ENCODE assay signal across 14 mouse cellular contexts in genomic region chr7:90145376-90145775, GRCm38 (mm10). TPM values are rescaled to one million over a fixed set of nuclear protein-coding genes. Genes with fewer than 3 reads are reported as not detected.
DNase-seq lines count a peak whose midpoint lies in the region; ATAC-seq and TF ChIP-seq lines count a peak whose summit lies in the region.
"Had no signal": no experiment of that assay in that cellular context is flagged by ENCODE, and none has a peak within 500 bp of the region (broad histone marks: within the 10 kb centered on the region; RNA-seq: fewer than 3 reads in every experiment).

No protein-coding gene starts in this region.

- TF ChIP-seq CTCF in liver, postnatal 0 days (IDR thresholded peaks at IDR 0.05; ENCODE audit: low read depth), result no peak

- H3K9ac ChIP-seq in heart, embryonic 13.5 days, result peak overlapping the region; percentile 77
- H3K9ac ChIP-seq in kidney, embryonic 15.5 days, result no peak overlapping the region
- no peak overlapping the region for H3K9ac ChIP-seq in kidney, embryonic 16.5 days (replicated peaks; ENCODE audit: low read length)
- no peak overlapping the region for H3K9ac ChIP-seq in liver, embryonic 11.5 days (ENCODE audit: low read depth, low read length)
- H3K9ac ChIP-seq in liver, postnatal 0 days (replicated peaks), result peak overlapping the region; percentile 52
- H3K9ac ChIP-seq in hindbrain, embryonic 13.5 days, result no peak overlapping the region
- H3K9ac ChIP-seq: embryonic facial prominence, embryonic 13.5 days; lung, embryonic 14.5 days; midbrain, embryonic 15.5 days had no signal

- H3K9me3 ChIP-seq in heart, embryonic 13.5 days, result no peaks in the 10 kb centered on the region
- no peaks in the 10 kb centered on the region for H3K9me3 ChIP-seq in kidney, embryonic 15.5 days (replicated peaks)
- H3K9me3 ChIP-seq in kidney, embryonic 16.5 days (ENCODE audit: low read length), result no peaks in the 10 kb centered on the region
- no peaks in the 10 kb centered on the region for H3K9me3 ChIP-seq in liver, embryonic 11.5 days (ENCODE audit: control insufficient read depth, low read length)
- H3K9me3 ChIP-seq in liver, postnatal 0 days (ENCODE audit: low read length), result no peaks in the 10 kb centered on the region
- H3K9me3 ChIP-seq in hindbrain, embryonic 13.5 days, result no peaks in the 10 kb centered on the region
- H3K9me3 ChIP-seq: embryonic facial prominence, embryonic 13.5 days; G1E; midbrain, embryonic 15.5 days had no signal

- H3K4me2 ChIP-seq in heart, embryonic 13.5 days, result peak overlapping the region; percentile 66
- peak overlapping the region; percentile 28; the same call in 1 of the 2 replicates for H3K4me2 ChIP-seq in kidney, embryonic 15.5 days
- H3K4me2 ChIP-seq in kidney, embryonic 16.5 days (replicated peaks; ENCODE audit: low read depth, low read length), result no peak overlapping the region
- H3K4me2 ChIP-seq in liver, embryonic 11.5 days, result peak overlapping the region; percentile 76
- H3K4me2 ChIP-seq in liver, postnatal 0 days (ENCODE audit: low read depth, low read length), result peak overlapping the region; percentile 63
- no peak overlapping the region for H3K4me2 ChIP-seq in hindbrain, embryonic 13.5 days
- H3K4me2 ChIP-seq: embryonic facial prominence, embryonic 13.5 days; midbrain, embryonic 15.5 days had no signal

- peaks cover 73% of the 10 kb centered on the region for H3K4me1 ChIP-seq in heart, embryonic 13.5 days
- H3K4me1 ChIP-seq in kidney, embryonic 15.5 days, result peaks cover 53% of the 10 kb centered on the region
- peaks cover 58% of the 10 kb centered on the region for H3K4me1 ChIP-seq in kidney, embryonic 16.5 days (ENCODE audit: insufficient read depth, low read length)
- peaks cover 69% of the 10 kb centered on the region for H3K4me1 ChIP-seq in liver, embryonic 11.5 days (replicated peaks; ENCODE audit: control insufficient read depth, insufficient read depth, low read length)
- H3K4me1 ChIP-seq in liver, postnatal 0 days (ENCODE audit: insufficient read depth), result peaks cover 55% of the 10 kb centered on the region
- peaks cover 15% of the 10 kb centered on the region for H3K4me1 ChIP-seq in hindbrain, embryonic 13.5 days (replicated peaks)

- ATAC-seq in heart, embryonic 13.5 days (ENCODE audit: extremely low read depth, insufficient number of reproducible peaks, low FRiP score, low TSS enrichment), result no peak
- no peak; the same call in 1 of the 2 replicates for ATAC-seq in kidney, embryonic 15.5 days (replicated peaks; ENCODE audit: low FRiP score)
- ATAC-seq in kidney, embryonic 16.5 days (ENCODE audit: low FRiP score, low TSS enrichment), result no peak; the same call in 1 of the 2 replicates
- no peak for ATAC-seq in liver, embryonic 11.5 days (replicated peaks; ENCODE audit: low FRiP score)
- no peak for ATAC-seq in liver, postnatal 0 days
- no peak for ATAC-seq in hindbrain, embryonic 13.5 days (ENCODE audit: low FRiP score)
- ATAC-seq: hindbrain, postnatal 0 days; midbrain, embryonic 15.5 days had no signal

- TF ChIP-seq EP300 in liver, postnatal 0 days (IDR thresholded peaks at IDR 0.05; ENCODE audit: low read depth), result no peak

- no peaks in the 10 kb centered on the region for H3K36me3 ChIP-seq in heart, embryonic 13.5 days
- H3K36me3 ChIP-seq in kidney, embryonic 15.5 days, result no peaks in the 10 kb centered on the region
- no peaks in the 10 kb centered on the region; the same call in 1 of the 2 replicates for H3K36me3 ChIP-seq in kidney, embryonic 16.5 days (ENCODE audit: insufficient read depth, low read length)
- no peaks in the 10 kb centered on the region for H3K36me3 ChIP-seq in liver, embryonic 11.5 days (ENCODE audit: control insufficient read depth, insufficient read depth, low read length)
- H3K36me3 ChIP-seq in liver, postnatal 0 days (replicated peaks; ENCODE audit: insufficient read depth, low read length), result no peaks in the 10 kb centered on the region
- no peaks in the 10 kb centered on the region for H3K36me3 ChIP-seq in hindbrain, embryonic 13.5 days
- H3K36me3 ChIP-seq: embryonic facial prominence, embryonic 13.5 days; midbrain, embryonic 15.5 days had no signal

- no peak for DNase-seq in heart, postnatal 4 days
- DNase-seq in liver, embryonic 11.5 days (ENCODE audit: low spot score), result no peak
- no peak for DNase-seq in liver, postnatal 0 days
- DNase-seq: adrenal gland, adult 8-10 months; left cerebral cortex, postnatal 4 days had no signal

- H3K27ac ChIP-seq in heart, embryonic 13.5 days (replicated peaks), result peak overlapping the region; percentile 96
- H3K27ac ChIP-seq in kidney, embryonic 15.5 days, result no peak overlapping the region
- H3K27ac ChIP-seq in kidney, embryonic 16.5 days (ENCODE audit: low read length), result no peak overlapping the region
- H3K27ac ChIP-seq in liver, embryonic 11.5 days (ENCODE audit: low read depth, low read length), result peak overlapping the region; percentile 87
- peak overlapping the region; percentile 92 for H3K27ac ChIP-seq in liver, postnatal 0 days (ENCODE audit: low read depth)
- H3K27ac ChIP-seq in hindbrain, embryonic 13.5 days, result no peak overlapping the region
- H3K27ac ChIP-seq: embryonic facial prominence, embryonic 13.5 days; hindbrain, postnatal 0 days; midbrain, embryonic 15.5 days had no signal

- H3K4me3 ChIP-seq in heart, embryonic 13.5 days, result 0 out of 2 replicates have a peak overlapping the region, but pooled peaks have one; percentile 6
- H3K4me3 ChIP-seq in kidney, embryonic 15.5 days (replicated peaks), result no peak overlapping the region
- no peak overlapping the region for H3K4me3 ChIP-seq in kidney, embryonic 16.5 days (ENCODE audit: low read length)
- no peak overlapping the region for H3K4me3 ChIP-seq in liver, embryonic 11.5 days (ENCODE audit: low read depth, low read length)
- H3K4me3 ChIP-seq in liver, postnatal 0 days (ENCODE audit: low read depth, low read length), result peak overlapping the region; percentile 24; the same call in 1 of the 2 replicates
- H3K4me3 ChIP-seq in hindbrain, embryonic 13.5 days, result no peak overlapping the region
- H3K4me3 ChIP-seq: embryonic facial prominence, embryonic 13.5 days; midbrain, embryonic 15.5 days had no signal

- no peaks in the 10 kb centered on the region for H3K27me3 ChIP-seq in heart, embryonic 13.5 days (replicated peaks)
- H3K27me3 ChIP-seq in kidney, embryonic 15.5 days, result no peaks in the 10 kb centered on the region
- no peaks in the 10 kb centered on the region for H3K27me3 ChIP-seq in kidney, embryonic 16.5 days (ENCODE audit: insufficient read depth, low read length)
- no peaks in the 10 kb centered on the region for H3K27me3 ChIP-seq in liver, embryonic 11.5 days (replicated peaks; ENCODE audit: control insufficient read depth, insufficient read depth, low read length)
- no peaks in the 10 kb centered on the region for H3K27me3 ChIP-seq in liver, postnatal 0 days (ENCODE audit: insufficient read depth, low read length)
- H3K27me3 ChIP-seq in hindbrain, embryonic 13.5 days, result no peaks in the 10 kb centered on the region
- H3K27me3 ChIP-seq: embryonic facial prominence, embryonic 13.5 days; midbrain, embryonic 15.5 days had no signal

RNA-seq across cellular contexts. Expression of gene Picalm, which starts 15.4 kb away (rescaled TPM):
- 29.1 and 31.0 TPM in 2 replicates for polyA plus RNA-seq in heart, embryonic 13.5 days (2015; fragmentation: Nextera tagmentation; extraction: Ambion mirVana)
- total RNA-seq in heart, postnatal 4 days (2021), result 100 to 1,000 TPM; 274 to 301 TPM
- polyA plus RNA-seq in kidney, embryonic 15.5 days (2015; fragmentation: Nextera tagmentation; extraction: Ambion mirVana), result 39.1 and 39.9 TPM in 2 replicates
- polyA plus RNA-seq in kidney, embryonic 16.5 days (2015; fragmentation: Nextera tagmentation; extraction: Ambion mirVana), result 34.7 and 39.9 TPM in 2 replicates
- polyA plus RNA-seq in liver, embryonic 11.5 days (2014; fragmentation: Nextera tagmentation; extraction: Ambion mirVana), result 62.6 and 65.9 TPM in 2 replicates
- polyA plus RNA-seq in liver, postnatal 0 days (2015; fragmentation: Nextera tagmentation; extraction: Ambion mirVana), result 29.9 and 30.6 TPM in 2 replicates
- polyA plus RNA-seq in hindbrain, embryonic 13.5 days (2015; fragmentation: Nextera tagmentation; extraction: Ambion mirVana), result 42.4 and 43.1 TPM in 2 replicates

Comparison
In these comparisons a context has a peak if more than half of its experiments do, and no peak if none do; other contexts are left out.
1. H3K4me2 ChIP-seq: peak in heart, embryonic 13.5 days (single experiment), kidney, embryonic 15.5 days (single experiment), liver, embryonic 11.5 days (single experiment) and liver, postnatal 0 days (single experiment); none in kidney, embryonic 16.5 days (single experiment) and hindbrain, embryonic 13.5 days (single experiment).
2. H3K4me3 ChIP-seq: peak in heart, embryonic 13.5 days (single experiment) and liver, postnatal 0 days (single experiment); none in kidney, embryonic 15.5 days (single experiment), kidney, embryonic 16.5 days (single experiment), liver, embryonic 11.5 days (single experiment) and hindbrain, embryonic 13.5 days (single experiment).
3. H3K9ac ChIP-seq: peak in heart, embryonic 13.5 days (single experiment) and liver, postnatal 0 days (single experiment); none in kidney, embryonic 15.5 days (single experiment), kidney, embryonic 16.5 days (single experiment), liver, embryonic 11.5 days (single experiment) and hindbrain, embryonic 13.5 days (single experiment).
4. H3K27ac ChIP-seq: peak in heart, embryonic 13.5 days (single experiment), liver, embryonic 11.5 days (single experiment) and liver, postnatal 0 days (single experiment); none in kidney, embryonic 15.5 days (single experiment), kidney, embryonic 16.5 days (single experiment) and hindbrain, embryonic 13.5 days (single experiment).